Mouse (Mus musculus): ENCODE measurements around the gene Pold2.

DNA sequence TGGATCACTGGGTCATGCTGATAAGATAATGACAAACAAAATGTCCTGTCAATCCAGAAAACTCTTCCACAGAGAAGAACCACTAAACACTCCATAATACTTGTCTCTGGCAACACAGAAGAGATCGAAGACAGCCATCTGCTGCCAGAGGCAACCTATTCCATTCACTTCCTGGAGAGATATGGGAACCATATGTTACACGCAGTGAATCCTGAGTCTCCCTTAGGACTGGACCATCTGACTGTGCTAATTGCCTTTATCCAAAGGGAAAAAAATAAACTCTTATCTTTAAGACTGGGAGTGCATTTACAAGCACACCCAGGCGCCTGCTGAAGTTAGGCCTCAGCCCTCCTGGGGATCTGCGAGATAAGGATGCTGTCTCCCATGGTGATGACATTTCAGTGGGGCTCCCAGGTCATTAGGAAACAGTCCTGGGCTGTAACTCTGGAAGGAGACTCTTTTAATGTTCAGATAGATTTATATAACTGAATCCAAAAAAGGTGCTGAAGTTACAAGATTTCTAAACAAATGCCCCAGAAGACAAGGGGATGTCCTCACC is 14.8 kb upstream of the Pold2 start:
- TF ChIP-seq GATA1 (IDR thresholded peaks at IDR 0.05; ENCODE audit: borderline replicate concordance, low read length) (no peak), FLI1 (IDR thresholded peaks at IDR 0.05; ENCODE audit: low read length) (no peak)
